Mouse (Mus musculus) testis, adult 2 months (tissue): ENCODE measurements around the gene Tspan9.

ENCODE experiments used
- CTCF ChIP-seq: fragments of 200-500 bp; IDR thresholded peaks from 2 replicates; pipeline ENCODE4 v1.5.1; 2012; ENCODE audit warnings: low read depth, mild to moderate bottlenecking, inconsistent platforms, low read length, moderate library complexity; ENCODE audit not compliant: control insufficient read depth, insufficient read depth, insufficient replicate concordance
- POLR2A ChIP-seq: fragments of 200-500 bp; IDR thresholded peaks from 2 replicates; pipeline ENCODE4 v1.6.1; 2012; ENCODE audit warnings: low read depth, mild to moderate bottlenecking, inconsistent platforms, low read length, moderate library complexity; ENCODE audit not compliant: control insufficient read depth

- TF ChIP-seq POLR2A (no peak), CTCF (no peak)
Measured at GRCm38 (mm10) chr6:127948656-127949055, 194.7 kb downstream of the Tspan9 start.
